Comparison of ENCODE assay signal across 10 mouse cellular contexts in genomic region chr11:74572459-74573061, GRCm38 (mm10). TPM values are rescaled to one million over a fixed set of nuclear protein-coding genes. Genes with fewer than 3 reads are reported as not detected.
DNase-seq lines count a peak whose midpoint lies in the region; ATAC-seq and TF ChIP-seq lines count a peak whose summit lies in the region.
"Had no signal": no experiment of that assay in that cellular context is flagged by ENCODE, and none has a peak within 500 bp of the region (broad histone marks: within the 10 kb centered on the region; RNA-seq: fewer than 3 reads in every experiment).

No protein-coding gene starts in this region.

- H3K36me3 ChIP-seq in liver, embryonic 14.5 days (replicated peaks; ENCODE audit: control insufficient read depth, insufficient read depth, low read depth): no peaks in the 10 kb centered on the region
- H3K36me3 ChIP-seq in forebrain, embryonic 15.5 days: no peaks in the 10 kb centered on the region
- no peaks in the 10 kb centered on the region for H3K36me3 ChIP-seq in hindbrain, embryonic 11.5 days (ENCODE audit: control insufficient read depth, insufficient read depth, low read length)
- H3K36me3 ChIP-seq: neural tube, embryonic 12.5 days had no signal

- H3K4me2 ChIP-seq in liver, embryonic 14.5 days (ENCODE audit: low read depth): peak overlapping the region; percentile 84
- no peak overlapping the region for H3K4me2 ChIP-seq in forebrain, embryonic 15.5 days (replicated peaks)
- no peak overlapping the region for H3K4me2 ChIP-seq in hindbrain, embryonic 11.5 days (replicated peaks; ENCODE audit: low read depth, low read length)
- H3K4me2 ChIP-seq: neural tube, embryonic 12.5 days had no signal

- H3K27me3 ChIP-seq in liver, embryonic 14.5 days (ENCODE audit: control insufficient read depth, insufficient read depth, low read length): no peaks in the 10 kb centered on the region
- H3K27me3 ChIP-seq in forebrain, embryonic 15.5 days: no peaks in the 10 kb centered on the region
- H3K27me3 ChIP-seq in hindbrain, embryonic 11.5 days (ENCODE audit: control insufficient read depth, insufficient read depth, low read length): 0 out of 2 replicates have a peak, but pooled peaks cover 2% of the 10 kb centered on the region
- H3K27me3 ChIP-seq: neural tube, embryonic 12.5 days had no signal

- DNase-seq in adrenal gland, adult 2 months: peak; percentile 62
- DNase-seq in adrenal gland, postnatal 4 days (ENCODE audit: low spot score in 2 of 2): no peak
- DNase-seq in c-Kit-positive CD71-negative TER-119-negative erythroid progenitor cells, embryonic 14.5 days (ENCODE audit: low read depth): peak; percentile 60
- peak; percentile 55 to 79 (median 58) for DNase-seq in liver, embryonic 14.5 days (ENCODE audit: low read depth in 3 of 3, low spot score in 3 of 3)
- peak; percentile 11 for DNase-seq in spleen, adult 12 weeks (ENCODE audit: low spot score)
- DNase-seq in hindbrain, embryonic 11.5 days (ENCODE audit: low spot score): no peak
- DNase-seq in left cerebral cortex, adult 18-20 months (ENCODE audit: low spot score in 2 of 2): no peak

- peak overlapping the region; percentile 15 to 48 for H3K4me3 ChIP-seq in liver, embryonic 14.5 days (ENCODE audit: insufficient read depth in 1 of 2, low read depth in 2 of 2, low read length in 2 of 2)
- no peak overlapping the region for H3K4me3 ChIP-seq in forebrain, embryonic 15.5 days
- no peak overlapping the region for H3K4me3 ChIP-seq in hindbrain, embryonic 11.5 days (ENCODE audit: low read depth, low read length)
- H3K4me3 ChIP-seq: neural tube, embryonic 12.5 days had no signal

- no peaks in the 10 kb centered on the region for H3K9me3 ChIP-seq in liver, embryonic 14.5 days (ENCODE audit: control insufficient read depth, low read length)
- H3K9me3 ChIP-seq in forebrain, embryonic 15.5 days: no peaks in the 10 kb centered on the region
- no peaks in the 10 kb centered on the region for H3K9me3 ChIP-seq in hindbrain, embryonic 11.5 days (ENCODE audit: control insufficient read depth, low read length)
- H3K9me3 ChIP-seq: neural tube, embryonic 12.5 days had no signal

- peaks cover 61 to 79% of the 10 kb centered on the region in 2 experiments for H3K4me1 ChIP-seq in liver, embryonic 14.5 days (replicated peaks; ENCODE audit: control insufficient read depth in 2 of 2, insufficient read depth in 2 of 2, low read length in 1 of 2)
- peaks cover 6% of the 10 kb centered on the region; the same call in 1 of the 2 replicates for H3K4me1 ChIP-seq in forebrain, embryonic 15.5 days
- no peaks in the 10 kb centered on the region for H3K4me1 ChIP-seq in hindbrain, embryonic 11.5 days (replicated peaks; ENCODE audit: control insufficient read depth, insufficient read depth, low read length)
- H3K4me1 ChIP-seq: neural tube, embryonic 12.5 days had no signal

- peak overlapping the region; percentile 100 for H3K27ac ChIP-seq in liver, embryonic 14.5 days
- no peak overlapping the region for H3K27ac ChIP-seq in forebrain, embryonic 15.5 days (replicated peaks)
- no peak overlapping the region for H3K27ac ChIP-seq in hindbrain, embryonic 11.5 days (ENCODE audit: low read depth, low read length)
- H3K27ac ChIP-seq: neural tube, embryonic 12.5 days had no signal

- peak overlapping the region; percentile 72 for H3K9ac ChIP-seq in liver, embryonic 14.5 days (replicated peaks)
- H3K9ac ChIP-seq in forebrain, embryonic 15.5 days (replicated peaks): no peak overlapping the region
- H3K9ac ChIP-seq in hindbrain, embryonic 11.5 days (ENCODE audit: low read depth, low read length): no peak overlapping the region
- H3K9ac ChIP-seq: neural tube, embryonic 12.5 days had no signal

- TF ChIP-seq CTCF in liver, embryonic 14.5 days (IDR thresholded peaks at IDR 0.05; ENCODE audit: low read depth): peak; percentile 57

- TF ChIP-seq EP300 in liver, embryonic 14.5 days (IDR thresholded peaks at IDR 0.05; ENCODE audit: low read depth): 0 out of 2 replicates have a peak, but pooled peaks have one; percentile 4

- ATAC-seq in liver, embryonic 14.5 days (ENCODE audit: insufficient read depth): peak; percentile 77
- no peak for ATAC-seq in forebrain, embryonic 15.5 days (replicated peaks)
- ATAC-seq in hindbrain, embryonic 11.5 days (ENCODE audit: low FRiP score): no peak

- 23% methylated on average over 6 of the region's 6 CpGs for WGBS in liver, embryonic 14.5 days (ENCODE audit: insufficient replicate concordance)
- WGBS in forebrain, embryonic 15.5 days: 76% methylated on average over 6 of the region's 6 CpGs
- 80% methylated on average over 6 of the region's 6 CpGs for WGBS in hindbrain, embryonic 11.5 days

RNA-seq across cellular contexts. Expression of gene Rap1gap2, which starts 38.2 kb away (rescaled TPM):
- total RNA-seq in adrenal gland, adult 2 months (2021): 10 to 100 TPM in 1 of 2 experiments, 1 to 10 TPM in 1; 6.1 to 12.9 TPM
- 4.8 and 5.1 TPM in 2 replicates for polyA plus RNA-seq in adrenal gland, adult 2 months (2012; rRNA removed)
- total RNA-seq in adrenal gland, postnatal 4 days (2021): 10 to 100 TPM; 18.7 to 28.8 TPM
- polyA plus RNA-seq in liver, embryonic 14.5 days (2012; rRNA removed): 0.95 and 0.98 TPM in 2 replicates
- polyA plus RNA-seq in liver, embryonic 14.5 days (2014; fragmentation: Nextera tagmentation; extraction: Ambion mirVana): 0.56 and 0.71 TPM in 2 replicates
- polyA plus RNA-seq in forebrain, embryonic 15.5 days (2015; fragmentation: Nextera tagmentation; extraction: Ambion mirVana): 8.9 and 10.1 TPM in 2 replicates
- 2.7 and 3.1 TPM in 2 replicates for polyA plus RNA-seq in hindbrain, embryonic 11.5 days (2014; fragmentation: Nextera tagmentation; extraction: Ambion mirVana)
- total RNA-seq in left cerebral cortex, adult 18-20 months (2021): 100 to 1,000 TPM; 175 to 181 TPM

RNA-seq across cellular contexts. Expression of gene Ccdc92b, which starts 46.8 kb away (rescaled TPM):
- 1 to 10 TPM; 2.0 to 3.6 TPM for total RNA-seq in adrenal gland, adult 2 months (2021)
- polyA plus RNA-seq in adrenal gland, adult 2 months (2012; rRNA removed): 2.4 and 4.0 TPM in 2 replicates
- total RNA-seq in adrenal gland, postnatal 4 days (2021): 1 to 10 TPM; 6.5 to 6.6 TPM
- 12.7 and 13.1 TPM in 2 replicates for polyA plus RNA-seq in liver, embryonic 14.5 days (2012; rRNA removed)
- polyA plus RNA-seq in liver, embryonic 14.5 days (2014; fragmentation: Nextera tagmentation; extraction: Ambion mirVana): 10.2 and 12.6 TPM in 2 replicates
- polyA plus RNA-seq in forebrain, embryonic 15.5 days (2015; fragmentation: Nextera tagmentation; extraction: Ambion mirVana): 3.1 and 3.7 TPM in 2 replicates
- 1.2 and 1.7 TPM in 2 replicates for polyA plus RNA-seq in hindbrain, embryonic 11.5 days (2014; fragmentation: Nextera tagmentation; extraction: Ambion mirVana)
- total RNA-seq in left cerebral cortex, adult 18-20 months (2021): 10 to 100 TPM; 34.2 to 35.5 TPM
- total RNA-seq: CH12.LX had no signal

Comparison
In these comparisons a context has a peak if more than half of its experiments do, and no peak if none do; other contexts are left out.
1. DNase-seq: peak in adrenal gland, adult 2 months (single experiment), c-Kit-positive CD71-negative TER-119-negative erythroid progenitor cells, embryonic 14.5 days (single experiment), liver, embryonic 14.5 days (3 of 3) and spleen, adult 12 weeks (single experiment); none in adrenal gland, postnatal 4 days (0 of 2), hindbrain, embryonic 11.5 days (single experiment) and left cerebral cortex, adult 18-20 months (0 of 2).
2. H3K4me3 ChIP-seq: peak in liver, embryonic 14.5 days (2 of 2); none in forebrain, embryonic 15.5 days (single experiment) and hindbrain, embryonic 11.5 days (single experiment).